In genomic region chr2:164168571-164168946, GRCm38 (mm10) we compare ENCODE assay signal across 8 mouse cellular contexts. TPM values are rescaled to one million over a fixed set of nuclear protein-coding genes. Genes with fewer than 3 reads are reported as not detected.
DNase-seq lines count a peak whose midpoint lies in the region; ATAC-seq lines count a peak whose summit lies in the region.

No protein-coding gene starts in this region.

- 9% methylated on average over 42 of the region's 42 CpGs for WGBS in midbrain, embryonic 13.5 days

- H3K4me3 ChIP-seq in midbrain, embryonic 13.5 days (replicated peaks) = peak overlapping the region; percentile 40

- H3K36me3 ChIP-seq in midbrain, embryonic 13.5 days = no peaks in the 10 kb centered on the region

- H3K9me3 ChIP-seq in midbrain, embryonic 13.5 days = no peaks in the 10 kb centered on the region

- peaks cover 31% of the 10 kb centered on the region for H3K4me1 ChIP-seq in midbrain, embryonic 13.5 days (replicated peaks)

- H3K27ac ChIP-seq in midbrain, embryonic 13.5 days = no peak overlapping the region

- DNase-seq in cerebellum, postnatal 10 days = peak; percentile 26 to 29
- no peak for DNase-seq in cerebellum, adult 11 months
- peak; percentile 41 for DNase-seq in retina, embryonic 14.5 days (ENCODE audit: low spot score)
- DNase-seq in retina, postnatal 1 day = no peak
- DNase-seq in Muller cell, postnatal 12 days (ENCODE audit: inconsistent ontology term) = no peak
- no peak for DNase-seq in adrenal gland, adult 2 months

- peak overlapping the region; percentile 55 for H3K4me2 ChIP-seq in midbrain, embryonic 13.5 days (replicated peaks)

- H3K27me3 ChIP-seq in midbrain, embryonic 13.5 days = peaks cover 79% of the 10 kb centered on the region

- peak; percentile 50 for ATAC-seq in inflammation-experienced regulatory T-cells, adult 6 months
- peak; percentile 37; the same call in 1 of the 2 replicates for ATAC-seq in midbrain, embryonic 13.5 days

- H3K9ac ChIP-seq in midbrain, embryonic 13.5 days (replicated peaks) = no peak overlapping the region

RNA-seq across cellular contexts. Expression of gene Kcns1, which starts 2.4 kb away (rescaled TPM):
- polyA plus RNA-seq in inflammation-experienced regulatory T-cells, adult 6 months (2017; shearing (Covaris generic)) = not detected
- polyA plus RNA-seq in midbrain, embryonic 13.5 days (2015; fragmentation: Nextera tagmentation; extraction: Ambion mirVana) = 0.16 and 0.23 TPM in 2 replicates
- not detected for total RNA-seq in adrenal gland, adult 2 months (2021)
- not detected in 2 replicates for polyA plus RNA-seq in adrenal gland, adult 2 months (2012; rRNA removed)

RNA-seq across cellular contexts. Expression of gene Wfdc5, which starts 14.0 kb away (rescaled TPM):
- not detected for polyA plus RNA-seq in inflammation-experienced regulatory T-cells, adult 6 months (2017; shearing (Covaris generic))
- not detected in 2 replicates for polyA plus RNA-seq in midbrain, embryonic 13.5 days (2015; fragmentation: Nextera tagmentation; extraction: Ambion mirVana)
- not detected for total RNA-seq in adrenal gland, adult 2 months (2021)
- polyA plus RNA-seq in adrenal gland, adult 2 months (2012; rRNA removed) = not detected in 2 replicates

RNA-seq across cellular contexts. Expression of gene Wfdc12, which starts 21.8 kb away (rescaled TPM):
- not detected for polyA plus RNA-seq in inflammation-experienced regulatory T-cells, adult 6 months (2017; shearing (Covaris generic))
- not detected in 2 replicates for polyA plus RNA-seq in midbrain, embryonic 13.5 days (2015; fragmentation: Nextera tagmentation; extraction: Ambion mirVana)
- total RNA-seq in adrenal gland, adult 2 months (2021) = 10 to 100 TPM in 1 of 2 experiments, not detected in 1; 10.5 TPM
- 0.39 and 2.3 TPM in 2 replicates for polyA plus RNA-seq in adrenal gland, adult 2 months (2012; rRNA removed)

RNA-seq across cellular contexts. Expression of gene Wfdc15a, which starts 31.4 kb away (rescaled TPM):
- polyA plus RNA-seq in inflammation-experienced regulatory T-cells, adult 6 months (2017; shearing (Covaris generic)) = not detected
- not detected in 2 replicates for polyA plus RNA-seq in midbrain, embryonic 13.5 days (2015; fragmentation: Nextera tagmentation; extraction: Ambion mirVana)
- total RNA-seq in adrenal gland, adult 2 months (2021) = not detected
- polyA plus RNA-seq in adrenal gland, adult 2 months (2012; rRNA removed) = not detected in 2 replicates

RNA-seq across cellular contexts. Expression of gene Wfdc15b, which starts 52.9 kb away (rescaled TPM):
- polyA plus RNA-seq in inflammation-experienced regulatory T-cells, adult 6 months (2017; shearing (Covaris generic)) = not detected
- not detected in 2 replicates for polyA plus RNA-seq in midbrain, embryonic 13.5 days (2015; fragmentation: Nextera tagmentation; extraction: Ambion mirVana)
- total RNA-seq in adrenal gland, adult 2 months (2021) = not detected
- polyA plus RNA-seq in adrenal gland, adult 2 months (2012; rRNA removed) = not detected in 2 replicates

Comparison
In these comparisons a context has a peak if more than half of its experiments do, and no peak if none do; other contexts are left out.
1. DNase-seq: peak in cerebellum, postnatal 10 days (2 of 2) and retina, embryonic 14.5 days (single experiment); none in cerebellum, adult 11 months (single experiment), retina, postnatal 1 day (single experiment), Muller cell, postnatal 12 days (single experiment) and adrenal gland, adult 2 months (single experiment).